Mouse (Mus musculus) forebrain, embryonic 11.5 days (tissue): ENCODE results near the gene Ddit4. TPM values are rescaled to one million over a fixed set of nuclear protein-coding genes. Genes with fewer than 3 reads are reported as not detected.

Experiments used
- ATAC-seq: fragments of 200-750 bp; cut with Nextera tagmentation; replicated peaks from 2 replicates; pipeline ENCODE4 v1.8.0; 2017; ENCODE audit warnings: moderate TSS enrichment; ENCODE audit not compliant: low FRiP score
- DNase-seq: peaks from one replicate; pipeline ENCODE4 v3.0.0-alpha.2; 2017; ENCODE audit warnings: low spot score
- H3K27ac ChIP-seq: fragments of 300-500 bp; sonication (generic); 2 replicates; pipeline ENCODE4 v1.5.1; 2014; ENCODE audit warnings: low read depth, low read length
- H3K27me3 ChIP-seq: fragments of 300-500 bp; sonication (generic); 2 replicates; pipeline ENCODE4 v1.6.1; 2014; ENCODE audit warnings: mild to moderate bottlenecking, low read length, mixed read lengths; ENCODE audit not compliant: control insufficient read depth, insufficient read depth
- H3K36me3 ChIP-seq: fragments of 300-500 bp; sonication (generic); 2 replicates; pipeline ENCODE4 v1.6.1; 2014; ENCODE audit warnings: mild to moderate bottlenecking, low read length, moderate library complexity, mixed read lengths; ENCODE audit not compliant: control insufficient read depth, insufficient read depth
- H3K4me1 ChIP-seq: fragments of 300-500 bp; sonication (generic); replicated peaks from 2 replicates; pipeline ENCODE4 v1.6.1; 2014; ENCODE audit warnings: low read length, mixed read lengths; ENCODE audit not compliant: control insufficient read depth, insufficient read depth
- H3K4me2 ChIP-seq: fragments of 300-500 bp; sonication (generic); 2 replicates; pipeline ENCODE4 v1.6.1; 2014; ENCODE audit warnings: low read depth, mild to moderate bottlenecking, low read length, moderate library complexity, mixed read lengths; ENCODE audit not compliant: severe bottlenecking
- H3K4me3 ChIP-seq: fragments of 300-500 bp; sonication (generic); 2 replicates; pipeline ENCODE4 v1.5.1; 2014; ENCODE audit warnings: low read depth, low read length
- H3K9ac ChIP-seq: fragments of 300-500 bp; sonication (generic); 2 replicates; pipeline ENCODE4 v1.6.1; 2014; ENCODE audit warnings: low read length
- H3K9me3 ChIP-seq: fragments of 300-500 bp; sonication (generic); 2 replicates; pipeline ENCODE4 v1.6.1; 2016; ENCODE audit warnings: low read length, mixed read lengths; ENCODE audit not compliant: control insufficient read depth
- WGBS: fragments of 180-500 bp; shearing (Covaris S2); extraction: QIAGEN DNeasy Blood & Tissue Kit; methylation state at CpG from one replicate; pipeline ENCODE4 v1.1.7; 2014; 5-methylcytosine and 5-hydroxymethylcytosine counted together
- polyA plus RNA-seq: library from polyadenylated mRNA; unstranded; fragments of >200 nt; fragmentation: Nextera tagmentation; extraction: Ambion mirVana; gene quantifications from 2 replicates; pipeline ENCODE4 v1.2.1, GENCODE M21; 2014

Ddit4 gene
- polyA plus RNA-seq, 1 experiment from 2014 or later: 7.4 TPM

DNA sequence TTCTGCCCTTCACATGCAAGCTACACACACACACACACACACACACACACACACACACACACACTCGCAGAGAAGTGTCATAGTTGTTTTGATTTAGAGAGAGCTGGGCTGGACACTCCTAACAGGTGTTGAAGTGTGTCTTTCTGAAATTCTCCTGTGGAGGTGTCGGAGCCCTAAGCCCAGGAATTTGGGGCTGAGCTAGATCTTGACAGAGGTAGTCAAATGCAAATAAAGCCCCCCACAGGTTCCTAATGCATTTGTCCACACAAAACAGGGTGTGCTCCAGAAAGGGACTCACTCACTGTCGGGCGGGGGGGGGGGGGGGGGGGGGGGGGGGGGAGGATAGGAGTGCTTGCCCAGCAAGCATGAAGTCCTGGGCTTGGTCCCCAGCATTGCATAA, 25.5 kb upstream of the Ddit4 start:
- H3K4me3 ChIP-seq: no peak overlapping the region
- no peak overlapping the region for H3K4me2 ChIP-seq
- H3K36me3 ChIP-seq: no peaks in the 10 kb centered on the region
- no peak overlapping the region for H3K9ac ChIP-seq
- H3K9me3 ChIP-seq: no peaks in the 10 kb centered on the region
- no peak for ATAC-seq
- WGBS: 66% methylated on average over 2 of the region's 4 CpGs
- peaks cover 6% of the 10 kb centered on the region; the same call in 1 of the 2 replicates for H3K4me1 ChIP-seq
- DNase-seq: no peak
- no peaks in the 10 kb centered on the region for H3K27me3 ChIP-seq
- H3K27ac ChIP-seq: no peak overlapping the region

DNA sequence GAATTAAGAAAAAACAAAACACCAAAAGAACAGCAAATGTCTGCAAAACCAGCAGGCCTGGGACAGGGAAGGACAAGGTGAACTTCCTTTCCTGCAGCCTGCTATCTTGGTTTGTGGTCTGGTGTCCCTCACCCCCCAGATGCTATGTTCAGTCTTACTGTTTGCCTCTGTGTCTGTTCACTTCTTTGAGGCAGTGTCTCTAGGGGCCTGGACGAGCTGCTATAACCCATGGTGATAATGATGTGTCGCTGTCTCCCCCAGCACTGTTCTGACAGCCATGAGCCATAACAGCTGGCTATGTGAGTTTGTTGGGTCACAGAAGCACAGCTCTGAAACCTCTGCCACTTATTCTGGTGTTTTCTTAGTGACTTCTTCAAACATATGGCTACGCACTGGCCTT, 23.2 kb upstream of the Ddit4 start:
- no peak for DNase-seq
- WGBS: 72% methylated on average over 3 of the region's 3 CpGs
- Histone ChIP-seq H3K36me3 (no peaks in the 10 kb centered on the region), H3K4me2 (no peak overlapping the region), H3K9me3 (no peaks in the 10 kb centered on the region), H3K27me3 (no peaks in the 10 kb centered on the region), H3K9ac (peak overlapping the region; percentile 30; the same call in 1 of the 2 replicates), H3K27ac (peak overlapping the region; percentile 53; the same call in 1 of the 2 replicates), H3K4me1 (peaks cover 9% of the 10 kb centered on the region; the same call in 1 of the 2 replicates), H3K4me3 (no peak overlapping the region)
- ATAC-seq: no peak

DNA sequence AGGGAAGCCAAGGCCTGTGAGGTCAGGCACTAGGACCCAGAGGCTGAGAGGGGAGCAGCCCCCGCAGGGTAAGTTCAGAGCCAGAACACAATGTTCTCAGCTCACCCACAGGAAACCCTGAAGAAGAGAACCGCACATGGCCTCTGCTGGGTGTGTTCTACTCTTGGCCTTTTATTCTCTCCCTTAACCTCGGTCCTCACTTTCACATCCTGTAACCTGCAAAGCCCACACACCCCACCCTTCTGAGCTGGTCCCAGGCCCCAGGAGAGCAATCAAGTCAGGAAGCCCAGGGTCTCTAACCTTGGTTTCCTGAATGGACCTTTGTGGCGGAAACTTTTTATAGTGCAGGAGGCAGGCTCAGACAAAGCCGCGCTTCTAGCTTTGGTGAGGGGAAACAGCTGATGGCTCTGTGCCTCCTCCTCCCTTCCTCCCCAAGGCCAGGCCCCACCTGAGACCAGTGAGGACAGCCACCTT, 22.6 kb upstream of the Ddit4 start:
- peaks cover 12% of the 10 kb centered on the region; the same call in 1 of the 2 replicates for H3K4me1 ChIP-seq

DNA sequence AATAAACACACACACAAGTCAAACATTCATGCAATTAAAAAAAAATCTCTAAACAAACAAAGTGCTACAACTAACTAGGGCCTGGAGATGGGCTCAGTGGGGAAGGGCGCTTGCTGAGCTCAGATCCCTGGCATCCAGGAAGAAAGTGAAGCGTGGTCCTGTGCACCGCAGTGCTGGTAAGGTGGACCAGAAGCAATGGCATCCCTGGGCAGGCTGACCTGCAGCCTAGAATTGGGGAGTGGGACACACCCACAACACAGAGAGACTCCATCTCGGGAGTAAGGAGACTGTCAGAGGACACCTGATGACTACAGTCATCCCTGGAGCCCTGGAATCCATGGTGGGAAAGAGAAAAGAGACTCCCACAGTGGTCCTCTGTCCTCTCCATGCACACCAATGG, 21.8 kb upstream of the Ddit4 start:
- Histone ChIP-seq H3K4me2 (no peak overlapping the region), H3K9ac (no peak overlapping the region), H3K27me3 (no peaks in the 10 kb centered on the region), H3K9me3 (no peaks in the 10 kb centered on the region), H3K4me3 (no peak overlapping the region), H3K27ac (no peak overlapping the region), H3K36me3 (no peaks in the 10 kb centered on the region), H3K4me1 (peaks cover 12% of the 10 kb centered on the region; the same call in 1 of the 2 replicates)
- ATAC-seq (no peak), DNase-seq (no peak)
- 80% methylated on average over 4 of the region's 4 CpGs for WGBS

More for the DNA sequence above, 22.6 kb upstream of the Ddit4 start:
- 17% methylated on average over 6 of the region's 6 CpGs for WGBS
- Histone ChIP-seq H3K9me3 (no peaks in the 10 kb centered on the region), H3K9ac (peak overlapping the region; percentile 30; the same call in 1 of the 2 replicates), H3K4me2 (no peak overlapping the region), H3K4me3 (no peak overlapping the region), H3K27ac (peak overlapping the region; percentile 53; the same call in 1 of the 2 replicates), H3K27me3 (no peaks in the 10 kb centered on the region), H3K36me3 (no peaks in the 10 kb centered on the region)
- DNase-seq: peak; percentile 61
- 0 out of 2 replicates have a peak, but pooled peaks have one; percentile 21 for ATAC-seq

DNA sequence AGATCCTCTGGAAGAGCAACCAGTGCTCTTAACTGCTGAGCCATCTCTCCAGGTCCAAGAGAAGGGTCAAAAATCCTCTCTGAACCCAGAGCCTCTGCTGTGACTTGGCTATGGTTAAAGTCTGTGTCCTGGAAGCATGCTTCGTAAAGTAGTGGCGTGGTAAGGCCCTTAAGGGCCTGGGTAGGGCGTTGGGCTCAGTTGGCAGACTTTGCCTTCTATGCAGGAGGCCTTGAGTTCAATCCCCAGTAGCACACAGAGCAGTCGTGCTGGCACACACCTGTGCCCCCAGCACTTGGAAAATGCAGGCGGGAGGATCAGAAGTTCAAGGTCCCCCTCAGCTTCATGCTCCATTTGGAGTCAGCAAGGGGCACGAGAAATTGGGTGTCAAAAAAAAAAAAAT, 21.4 kb upstream of the Ddit4 start:
- no peak for ATAC-seq
- no peak overlapping the region for H3K4me3 ChIP-seq
- no peaks in the 10 kb centered on the region for H3K36me3 ChIP-seq
- peaks cover 12% of the 10 kb centered on the region; the same call in 1 of the 2 replicates for H3K4me1 ChIP-seq
- no peaks in the 10 kb centered on the region for H3K27me3 ChIP-seq
- no peak for DNase-seq
- no peak overlapping the region for H3K9ac ChIP-seq
- H3K9me3 ChIP-seq: no peaks in the 10 kb centered on the region
- 86% methylated on average over 6 of the region's 6 CpGs for WGBS
- no peak overlapping the region for H3K27ac ChIP-seq
- H3K4me2 ChIP-seq: no peak overlapping the region

DNA sequence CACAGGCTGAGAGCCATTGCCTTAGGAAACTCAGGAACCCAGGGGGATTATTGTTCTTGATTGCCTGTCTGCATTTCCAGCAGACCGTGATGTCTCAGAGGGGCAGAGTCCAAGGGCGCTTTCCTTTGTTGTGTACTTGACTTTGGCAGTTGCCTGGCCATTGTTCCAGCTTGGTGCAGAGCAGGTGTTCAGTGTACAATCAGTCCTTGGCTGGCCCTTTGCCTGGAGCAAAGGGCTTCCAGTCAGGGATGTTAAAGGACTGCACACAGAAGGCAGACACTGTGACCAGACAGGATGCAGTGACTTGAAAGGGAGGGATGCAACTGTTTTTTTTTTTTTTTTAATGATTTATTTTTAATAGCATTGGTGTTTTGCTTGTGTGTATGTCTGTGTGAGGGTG, 20.9 kb upstream of the Ddit4 start:
- DNase-seq (no peak), ATAC-seq (no peak)
- Histone ChIP-seq H3K4me1 (peaks cover 12% of the 10 kb centered on the region; the same call in 1 of the 2 replicates), H3K4me3 (no peak overlapping the region), H3K9me3 (no peaks in the 10 kb centered on the region), H3K4me2 (no peak overlapping the region), H3K27ac (no peak overlapping the region), H3K9ac (no peak overlapping the region), H3K36me3 (no peaks in the 10 kb centered on the region), H3K27me3 (no peaks in the 10 kb centered on the region)
- WGBS: 65% methylated on average over 2 of the region's 2 CpGs

DNA sequence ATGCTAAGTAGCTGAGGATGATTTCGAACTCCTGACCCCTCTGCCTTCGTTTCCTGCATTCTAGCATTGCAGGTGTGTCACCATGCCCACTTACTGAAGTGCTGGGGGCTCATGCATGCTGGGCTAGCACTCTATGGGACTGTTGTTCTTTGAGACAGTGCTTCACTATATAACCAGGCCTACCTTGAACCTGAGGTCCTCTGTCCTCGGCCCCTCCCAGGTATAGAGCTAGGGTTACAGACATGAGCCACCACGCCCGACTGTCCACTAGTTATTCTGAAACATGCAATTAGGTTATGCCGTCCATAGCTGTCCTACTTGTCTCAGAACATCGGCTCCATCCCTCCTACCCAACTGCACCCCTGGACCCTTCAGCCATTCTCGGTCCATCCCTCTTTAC, 20.2 kb upstream of the Ddit4 start:
- 88% methylated on average over 8 of the region's 8 CpGs for WGBS
- H3K27me3 ChIP-seq: no peaks in the 10 kb centered on the region
- no peaks in the 10 kb centered on the region for H3K9me3 ChIP-seq
- no peak for ATAC-seq
- no peak for DNase-seq
- H3K4me3 ChIP-seq: no peak overlapping the region
- no peak overlapping the region for H3K4me2 ChIP-seq
- peaks cover 12% of the 10 kb centered on the region; the same call in 1 of the 2 replicates for H3K4me1 ChIP-seq
- H3K36me3 ChIP-seq: no peaks in the 10 kb centered on the region
- no peak overlapping the region for H3K9ac ChIP-seq
- H3K27ac ChIP-seq: no peak overlapping the region

GRCm38 (mm10) chr10:59970450-59971062, 18.9 kb upstream of the Ddit4 start:
- H3K4me1 ChIP-seq: peaks cover 12% of the 10 kb centered on the region; the same call in 1 of the 2 replicates
- DNase-seq: no peak
- no peaks in the 10 kb centered on the region for H3K9me3 ChIP-seq
- ATAC-seq: no peak
- peak overlapping the region; percentile 85 for H3K4me2 ChIP-seq
- WGBS: 27% methylated on average over 6 of the region's 6 CpGs
- H3K27ac ChIP-seq: peak overlapping the region; percentile 79; the same call in 1 of the 2 replicates
- H3K36me3 ChIP-seq: no peaks in the 10 kb centered on the region
- H3K27me3 ChIP-seq: no peaks in the 10 kb centered on the region
- H3K4me3 ChIP-seq: peak overlapping the region; percentile 46
- H3K9ac ChIP-seq: peak overlapping the region; percentile 91
